Mouse (Mus musculus) cerebellum, postnatal 25 days (tissue): ENCODE measurements at regions not wholly inside any gene's neighbourhood (a gene's known extent, or its start where the extent isn't known, plus 50 kb on each side); places are given as distances from the start of the nearest gene placed in this dataset.

Source experiments
- DNase-seq, 2 experiments: peaks; one replicate each; pipeline ENCODE4 v3.0.0; 2021; ENCODE audit warnings: mixed read lengths in 2 of 2

DNA sequence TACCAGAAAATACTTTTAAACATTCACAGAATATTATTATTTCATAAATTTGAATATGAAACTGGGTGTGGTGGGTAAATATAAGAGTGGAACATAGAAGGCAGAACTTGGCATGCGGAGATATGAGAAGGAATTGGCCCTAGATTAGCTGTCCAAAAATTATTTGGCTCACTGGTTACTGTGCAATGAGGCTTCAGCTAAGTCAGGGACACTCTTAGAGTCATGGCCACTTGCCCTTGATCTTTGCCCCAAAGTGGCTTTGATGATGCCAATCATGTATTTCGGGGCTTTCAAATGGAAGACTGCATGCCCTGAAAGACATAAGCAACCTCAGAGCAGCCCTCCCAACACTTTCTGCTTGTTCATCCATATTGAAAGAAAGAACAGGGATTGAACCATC is 76.9 kb downstream of the Pxdc1 start:
- DNase-seq = no peak

GRCm38 (mm10) chr13:34575997-34576314 is 77.3 kb downstream of the Pxdc1 start:
- DNase-seq = no peak

- no peak for DNase-seq
Observed at GRCm38 (mm10) chr13:34575179-34575996, 77.9 kb downstream of the Pxdc1 start.

DNA sequence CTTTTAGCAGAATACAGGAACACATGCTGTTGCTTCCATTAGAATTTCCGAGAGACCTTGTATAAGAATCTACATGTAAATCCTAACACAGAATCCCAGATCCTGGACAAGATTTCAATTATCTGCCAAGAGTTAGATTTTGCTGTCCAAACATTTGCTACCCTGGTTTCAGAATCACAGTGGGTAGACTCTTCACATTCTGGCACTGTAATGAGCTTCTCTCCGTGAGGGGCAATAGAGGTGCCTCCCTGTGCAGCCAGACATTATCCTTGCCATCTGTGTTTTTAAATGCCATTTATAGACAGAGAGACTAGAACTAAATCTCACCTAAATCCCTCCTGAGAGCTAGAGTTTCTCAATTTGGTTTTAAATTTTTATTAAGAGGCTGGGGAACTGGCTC is 84.0 kb downstream of the Pxdc1 start:
- peak; percentile 10 to 22 for DNase-seq

- no peak for DNase-seq
Observed at GRCm38 (mm10) chr13:34566687-34567086, 86.6 kb downstream of the Pxdc1 start.

- DNase-seq = no peak
Observed at GRCm38 (mm10) chr13:34550130-34550884, 103.0 kb downstream of the Pxdc1 start.

- DNase-seq = no peak
Observed at GRCm38 (mm10) chr13:34540646-34541045, 112.6 kb downstream of the Pxdc1 start.

DNA sequence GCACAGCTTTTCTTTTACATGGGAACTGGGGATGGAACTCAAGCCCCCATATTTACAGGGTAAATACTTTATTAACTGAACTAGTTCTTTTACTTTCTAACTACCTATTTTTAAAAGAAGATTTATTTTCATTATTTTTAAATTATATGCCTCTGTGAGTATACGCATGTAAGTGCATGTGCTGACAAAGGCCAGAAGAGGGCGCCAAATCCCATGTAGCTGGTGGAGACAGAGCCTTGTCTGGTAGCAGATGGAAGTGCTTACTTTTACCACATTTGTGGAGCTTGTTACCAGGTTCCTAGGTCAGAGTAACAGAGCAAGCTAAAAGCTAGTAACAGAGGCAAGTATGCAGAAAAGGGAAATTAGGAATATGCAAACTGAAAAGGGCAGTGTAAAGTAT is 119.4 kb downstream of the Pxdc1 start:
- no peak for DNase-seq

- no peak for DNase-seq
Observed at GRCm38 (mm10) chr13:34511332-34511731, 142.0 kb downstream of the Pxdc1 start.

- no peak for DNase-seq
Observed at GRCm38 (mm10) chr13:34507224-34507623, 146.1 kb downstream of the Pxdc1 start.

DNA sequence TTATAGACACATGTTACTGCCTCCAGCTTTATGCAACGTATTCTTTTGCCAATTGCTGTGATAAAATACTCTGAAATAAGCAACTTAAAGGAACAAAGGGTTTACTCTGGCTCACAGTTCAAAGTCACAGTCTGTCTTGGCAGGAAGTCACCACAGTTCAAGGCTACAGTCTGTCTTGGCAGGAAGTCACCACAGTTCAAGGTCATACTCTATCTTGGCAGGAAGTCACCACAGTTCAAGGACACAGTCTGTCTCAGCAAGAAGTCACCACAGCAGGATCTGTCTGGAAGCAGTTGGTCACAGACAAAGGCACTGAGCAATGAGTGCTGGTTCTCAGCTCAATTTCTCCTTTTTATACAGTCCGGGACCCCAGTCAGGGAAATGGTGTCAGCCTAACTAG is 147.4 kb downstream of the Pxdc1 start:
- DNase-seq = no peak

GRCm38 (mm10) chr13:34504879-34505278 is 148.4 kb downstream of the Pxdc1 start:
- no peak for DNase-seq

- DNase-seq = no peak
Observed at GRCm38 (mm10) chr13:34498910-34499309, 153.9 kb upstream of the Slc22a23 start.

- DNase-seq = no peak
Observed at GRCm38 (mm10) chr13:34497667-34498066, 152.7 kb upstream of the Slc22a23 start.

DNA sequence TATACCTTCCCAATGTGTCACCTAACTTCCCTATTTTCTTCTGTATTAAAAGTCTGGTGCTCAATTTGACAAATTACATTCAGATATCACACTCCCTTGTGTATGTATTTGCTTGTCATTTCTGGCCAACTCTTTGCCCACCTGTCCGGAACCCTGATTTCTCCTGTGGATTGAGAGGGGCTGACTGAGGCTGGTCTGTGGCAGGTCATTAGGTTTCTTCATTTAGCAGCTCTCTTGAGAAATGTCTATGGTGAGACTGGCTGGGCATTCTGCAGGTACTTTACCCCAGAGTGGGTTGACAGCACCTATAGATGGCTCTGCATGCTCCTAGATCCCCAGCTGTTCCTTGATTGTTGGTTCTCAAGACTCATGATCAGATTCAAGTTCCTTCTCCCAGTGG is 139.8 kb upstream of the Slc22a23 start:
- DNase-seq = no peak

DNA sequence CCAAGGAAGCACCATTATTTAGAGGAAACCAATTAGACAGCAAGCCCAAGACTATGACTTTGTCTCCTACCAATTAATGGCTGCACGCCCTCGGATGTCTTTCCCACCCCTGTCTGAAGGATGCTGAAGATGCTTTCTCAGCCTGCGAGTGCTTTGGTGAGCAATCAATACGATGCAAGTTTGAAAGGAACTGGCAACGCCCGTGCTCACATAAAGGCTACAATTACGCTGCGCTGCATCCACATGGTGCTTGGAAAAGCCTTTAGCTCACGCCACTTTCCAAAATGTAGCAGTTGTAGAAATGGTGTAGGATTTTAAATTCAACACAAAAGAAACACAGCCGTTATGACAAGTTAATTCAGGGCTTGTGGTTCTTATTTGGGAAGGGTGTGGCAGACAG is 136.5 kb upstream of the Slc22a23 start:
- DNase-seq = no peak

DNA sequence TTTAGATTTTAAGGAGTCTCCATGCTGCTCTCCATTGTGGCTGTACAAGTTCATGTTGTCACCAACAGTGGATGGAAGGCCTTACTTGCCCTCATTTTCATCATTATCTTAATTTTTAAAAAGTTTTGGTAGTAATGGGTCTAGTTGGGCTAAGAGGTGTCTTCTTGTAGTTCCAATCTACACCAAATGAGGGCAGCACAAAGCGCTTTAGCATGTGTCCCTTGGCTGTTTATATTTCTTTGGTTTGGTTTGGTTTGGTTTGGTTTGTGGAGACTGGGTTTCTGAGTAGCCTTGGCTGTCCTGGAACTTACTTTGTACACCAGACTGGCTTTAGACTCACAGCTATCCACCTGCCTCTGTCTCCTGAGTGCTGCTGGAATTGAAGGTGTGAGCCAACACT is 125.4 kb upstream of the Slc22a23 start:
- DNase-seq = peak in 1 of 2 experiments; percentile 18

DNA sequence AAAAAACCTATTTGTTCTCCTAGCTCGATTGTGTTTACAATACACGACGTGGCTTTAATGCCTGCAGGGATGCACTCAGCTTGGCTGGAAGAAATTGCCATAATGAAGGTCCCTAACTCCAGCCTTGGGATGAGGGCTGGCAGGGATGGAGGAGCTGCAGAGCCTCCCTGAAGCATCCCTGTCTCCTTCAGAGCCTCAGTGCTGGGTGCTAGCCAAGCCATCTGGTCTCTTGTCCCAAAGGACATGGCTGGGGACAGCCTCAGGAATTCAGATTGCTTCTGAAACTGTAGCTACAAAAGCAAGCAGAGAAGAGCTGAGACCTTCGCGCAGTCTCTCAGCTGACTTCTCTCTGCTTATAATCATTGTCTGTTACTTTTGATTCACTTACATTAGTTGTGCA is 124.6 kb upstream of the Slc22a23 start:
- DNase-seq = peak; percentile 84 to 91

GRCm38 (mm10) chr13:34468132-34468748 is 123.3 kb upstream of the Slc22a23 start:
- DNase-seq = peak in 1 of 2 experiments; percentile 44

- DNase-seq = no peak
Observed at GRCm38 (mm10) chr13:34465862-34466430, 121.0 kb upstream of the Slc22a23 start.

GRCm38 (mm10) chr13:34465456-34465855 is 120.5 kb upstream of the Slc22a23 start:
- no peak for DNase-seq

DNA sequence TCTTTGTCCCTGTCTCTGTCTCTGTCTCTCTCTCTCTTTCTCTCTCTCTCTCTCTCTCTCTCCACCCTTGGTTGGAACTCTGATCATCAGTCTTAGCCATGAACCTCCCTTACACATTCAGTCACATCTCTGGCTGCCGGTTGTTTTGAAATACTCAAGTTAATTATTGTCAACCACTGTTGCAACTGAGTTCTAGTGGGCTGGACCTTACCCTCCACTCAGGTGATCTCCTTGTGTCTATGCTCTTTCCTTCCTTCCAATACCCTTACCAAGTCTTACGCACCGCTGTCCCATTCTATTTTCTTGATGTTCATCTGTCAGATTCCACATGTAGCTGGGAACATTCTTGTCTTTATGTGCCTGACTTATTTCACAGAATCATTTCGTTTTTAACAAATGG is 119.2 kb upstream of the Slc22a23 start:
- DNase-seq = no peak

- DNase-seq = no peak
Observed at GRCm38 (mm10) chr13:34462808-34463511, 118.0 kb upstream of the Slc22a23 start.
